Mouse (Mus musculus) kidney, embryonic 14.5 days (tissue): Measurements from ENCODE around the gene Frem2. TPM values are rescaled to one million over a fixed set of nuclear protein-coding genes. Genes with fewer than 3 reads are reported as not detected.

ENCODE experiments used
- ATAC-seq: fragments of 200-750 bp; cut with Nextera tagmentation; 2 replicates; pipeline ENCODE4 v1.8.0; 2017; ENCODE audit warnings: moderate number of reproducible peaks, mild to moderate bottlenecking, moderate TSS enrichment, moderate library complexity; ENCODE audit not compliant: low FRiP score, low TSS enrichment
- H3K27ac ChIP-seq: fragments of 300-500 bp; sonication (generic); 2 replicates; pipeline ENCODE4 v1.5.1; 2014; ENCODE audit warnings: low read depth, mild to moderate bottlenecking, low read length, moderate library complexity, mixed read lengths
- H3K27me3 ChIP-seq: fragments of 300-500 bp; sonication (generic); 2 replicates; pipeline ENCODE4 v1.6.1; 2014; ENCODE audit warnings: mild to moderate bottlenecking, low read length; ENCODE audit not compliant: control insufficient read depth, insufficient read depth
- H3K36me3 ChIP-seq: fragments of 300-500 bp; sonication (generic); 2 replicates; pipeline ENCODE4 v1.6.1; 2014; ENCODE audit warnings: low read length, mixed read lengths; ENCODE audit not compliant: control insufficient read depth, insufficient read depth
- H3K4me1 ChIP-seq: fragments of 300-500 bp; sonication (generic); 2 replicates; pipeline ENCODE4 v1.6.1; 2014; ENCODE audit warnings: low read length, mixed read lengths; ENCODE audit not compliant: control insufficient read depth, insufficient read depth
- H3K4me2 ChIP-seq: fragments of 300-500 bp; sonication (generic); replicated peaks from 2 replicates; pipeline ENCODE4 v1.6.1; 2014; ENCODE audit warnings: low read depth, mild to moderate bottlenecking, low read length
- H3K4me3 ChIP-seq: fragments of 300-500 bp; sonication (generic); 2 replicates; pipeline ENCODE4 v1.5.1; 2014; ENCODE audit warnings: mild to moderate bottlenecking, low read length
- H3K9ac ChIP-seq: fragments of 300-500 bp; sonication (generic); 2 replicates; pipeline ENCODE4 v1.6.1; 2014; ENCODE audit warnings: low read depth, mild to moderate bottlenecking, low read length, moderate library complexity
- H3K9me3 ChIP-seq: fragments of 300-500 bp; sonication (generic); 2 replicates; pipeline ENCODE4 v1.6.1; 2016; ENCODE audit warnings: low read length; ENCODE audit not compliant: control insufficient read depth
- WGBS: fragments of 180-500 bp; shearing (Covaris S2); extraction: QIAGEN DNeasy Blood & Tissue Kit; methylation state at CpG from one replicate; pipeline ENCODE4 v1.1.7; 2014; 5-methylcytosine and 5-hydroxymethylcytosine counted together
- polyA plus RNA-seq: library from polyadenylated mRNA; unstranded; fragments of >200 nt; fragmentation: Nextera tagmentation; extraction: Ambion mirVana; gene quantifications from 2 replicates; pipeline ENCODE4 v1.2.1, GENCODE M21; 2014

Frem2 gene
- polyA plus RNA-seq, 1 experiment from 2014 or later: 27.0 TPM

- H3K27ac ChIP-seq: no peak overlapping the region
- H3K4me3 ChIP-seq: no peak overlapping the region
- H3K4me2 ChIP-seq: no peak overlapping the region
- H3K27me3 ChIP-seq: no peaks in the 10 kb centered on the region
- peak; percentile 28; the same call in 1 of the 2 replicates for ATAC-seq
- H3K4me1 ChIP-seq: no peaks in the 10 kb centered on the region
- no peak overlapping the region for H3K9ac ChIP-seq
- WGBS: 66% methylated on average over 6 of the region's 6 CpGs
- H3K36me3 ChIP-seq: peaks cover 91% of the 10 kb centered on the region
- H3K9me3 ChIP-seq: no peaks in the 10 kb centered on the region
These were observed 181.3 kb downstream of the Frem2 start for GRCm38 (mm10) chr3:53475889-53476288.

- Histone ChIP-seq H3K4me2 (no peak overlapping the region), H3K4me3 (no peak overlapping the region), H3K27ac (no peak overlapping the region), H3K9ac (no peak overlapping the region), H3K36me3 (peaks cover 86% of the 10 kb centered on the region), H3K9me3 (no peaks in the 10 kb centered on the region), H3K27me3 (no peaks in the 10 kb centered on the region), H3K4me1 (no peaks in the 10 kb centered on the region)
- 83% methylated on average over 4 of the region's 4 CpGs for WGBS
- no peak for ATAC-seq
These were observed 183.0 kb downstream of the Frem2 start for GRCm38 (mm10) chr3:53474179-53474578.

GRCm38 (mm10) chr3:53472061-53472460 lies 185.1 kb downstream of the Frem2 start:
- 96% methylated on average over 5 of the region's 5 CpGs for WGBS
- ATAC-seq: no peak
- H3K9me3 ChIP-seq: no peaks in the 10 kb centered on the region
- H3K4me3 ChIP-seq: no peak overlapping the region
- no peak overlapping the region for H3K9ac ChIP-seq
- no peaks in the 10 kb centered on the region for H3K27me3 ChIP-seq
- no peak overlapping the region for H3K4me2 ChIP-seq
- peaks cover 5% of the 10 kb centered on the region; the same call in 1 of the 2 replicates for H3K4me1 ChIP-seq
- peaks cover 71% of the 10 kb centered on the region for H3K36me3 ChIP-seq
- no peak overlapping the region for H3K27ac ChIP-seq

- H3K36me3 ChIP-seq: peaks cover 51% of the 10 kb centered on the region
- WGBS: 95% methylated on average over 5 of the region's 5 CpGs
These were observed 187.5 kb downstream of the Frem2 start for GRCm38 (mm10) chr3:53469650-53470049.

GRCm38 (mm10) chr3:53467356-53467755 lies 189.8 kb downstream of the Frem2 start:
- ATAC-seq: no peak
- Histone ChIP-seq H3K27me3 (no peaks in the 10 kb centered on the region), H3K36me3 (peaks cover 28% of the 10 kb centered on the region), H3K4me1 (peaks cover 22% of the 10 kb centered on the region), H3K9ac (no peak overlapping the region), H3K4me3 (no peak overlapping the region), H3K4me2 (no peak overlapping the region), H3K27ac (no peak overlapping the region), H3K9me3 (no peaks in the 10 kb centered on the region)
- WGBS: 80% methylated on average over 5 of the region's 5 CpGs

More at GRCm38 (mm10) chr3:53469650-53470049, 187.5 kb downstream of the Frem2 start:
- Histone ChIP-seq H3K9me3 (no peaks in the 10 kb centered on the region), H3K27ac (no peak overlapping the region), H3K9ac (no peak overlapping the region), H3K4me1 (peaks cover 22% of the 10 kb centered on the region), H3K4me3 (no peak overlapping the region), H3K27me3 (no peaks in the 10 kb centered on the region), H3K4me2 (no peak overlapping the region)
- ATAC-seq: no peak

- peaks cover 20% of the 10 kb centered on the region for H3K36me3 ChIP-seq
- peak overlapping the region; percentile 22; the same call in 1 of the 2 replicates for H3K4me2 ChIP-seq
- H3K4me1 ChIP-seq: peaks cover 22% of the 10 kb centered on the region
- H3K4me3 ChIP-seq: no peak overlapping the region; the same call in 1 of the 2 replicates
- ATAC-seq: no peak
- WGBS: 75% methylated on average over 9 of the region's 9 CpGs
- H3K9ac ChIP-seq: no peak overlapping the region
- no peaks in the 10 kb centered on the region for H3K9me3 ChIP-seq
- H3K27ac ChIP-seq: no peak overlapping the region
- no peaks in the 10 kb centered on the region for H3K27me3 ChIP-seq
These were observed 190.7 kb downstream of the Frem2 start for GRCm38 (mm10) chr3:53466481-53466880.

GRCm38 (mm10) chr3:53465330-53465729 lies 191.8 kb downstream of the Frem2 start:
- peak overlapping the region; percentile 98 for H3K4me3 ChIP-seq
- peak overlapping the region; percentile 8; the same call in 1 of the 2 replicates for H3K9ac ChIP-seq
- H3K4me1 ChIP-seq: peaks cover 22% of the 10 kb centered on the region
- H3K27me3 ChIP-seq: no peaks in the 10 kb centered on the region
- 29% methylated on average over 6 of the region's 6 CpGs for WGBS
- no peaks in the 10 kb centered on the region for H3K9me3 ChIP-seq
- H3K27ac ChIP-seq: no peak overlapping the region
- no peak for ATAC-seq
- H3K4me2 ChIP-seq: peak overlapping the region; percentile 80
- peaks cover 14% of the 10 kb centered on the region for H3K36me3 ChIP-seq

- Histone ChIP-seq H3K4me3 (peak overlapping the region; percentile 98), H3K36me3 (peaks cover 16% of the 10 kb centered on the region), H3K9ac (peak overlapping the region; percentile 93), H3K4me1 (peaks cover 22% of the 10 kb centered on the region), H3K4me2 (peak overlapping the region; percentile 80), H3K27ac (peak overlapping the region; percentile 80; the same call in 1 of the 2 replicates), H3K27me3 (no peaks in the 10 kb centered on the region), H3K9me3 (no peaks in the 10 kb centered on the region)
- ATAC-seq: no peak
- WGBS: under 1% methylated on average over 20 of the region's 20 CpGs
These were observed 192.9 kb downstream of the Frem2 start for GRCm38 (mm10) chr3:53464146-53464698.
